ENCODE assay signal across 17 mouse cellular contexts in genomic region chr12:85361165-85361564, GRCm38 (mm10).
"Had no signal": no experiment of that assay in that cellular context is flagged by ENCODE, and none has a peak within 500 bp of the region (broad histone marks: within the 10 kb centered on the region; RNA-seq: fewer than 3 reads in every experiment).

No protein-coding gene starts in this region.

- H3K4me3 ChIP-seq: midbrain, embryonic 10.5 days; midbrain, embryonic 12.5 days; myocyte; neural tube, embryonic 13.5 days; neural tube, embryonic 15.5 days had no signal

- ATAC-seq: midbrain, embryonic 16.5 days had no signal

- H3K4me2 ChIP-seq: lung, embryonic 14.5 days; midbrain, embryonic 12.5 days; neural tube, embryonic 13.5 days; neural tube, embryonic 15.5 days had no signal

- H3K4me1 ChIP-seq: midbrain, embryonic 10.5 days; midbrain, embryonic 12.5 days had no signal

- H3K27me3 ChIP-seq: midbrain, embryonic 12.5 days; neural tube, embryonic 13.5 days; neural tube, embryonic 15.5 days had no signal

- H3K36me3 ChIP-seq: midbrain, embryonic 12.5 days; neural tube, embryonic 15.5 days had no signal

- DNase-seq: lung, adult 18-20 months; lung, embryonic 14.5 days; lung, postnatal 10 days; lung, postnatal 4 days; midbrain, embryonic 14.5 days; retina, postnatal 1 day; right cerebral cortex, adult 18-20 months; spleen, adult 18-20 months; thymus, adult 18-20 months; thymus, postnatal 14 days; thymus, postnatal 36 days had no signal

- H3K9ac ChIP-seq: lung, embryonic 14.5 days; midbrain, embryonic 12.5 days; neural tube, embryonic 13.5 days; neural tube, embryonic 15.5 days had no signal

- H3K27ac ChIP-seq: midbrain, embryonic 10.5 days; midbrain, embryonic 12.5 days; neural tube, embryonic 13.5 days; neural tube, embryonic 15.5 days had no signal

- H3K9me3 ChIP-seq: midbrain, embryonic 10.5 days; midbrain, embryonic 12.5 days; neural tube, embryonic 13.5 days; neural tube, embryonic 15.5 days had no signal
